Mouse (Mus musculus): ENCODE results near the gene Ripor1. TPM values are rescaled to one million over a fixed set of nuclear protein-coding genes. Genes with fewer than 3 reads are reported as not detected.
A peak's percentile ranks its signal among the peaks of the same experiment; 100 is the strongest.

Ripor1 gene
- total RNA-seq, 1 experiment: 5.6 TPM

DNA sequence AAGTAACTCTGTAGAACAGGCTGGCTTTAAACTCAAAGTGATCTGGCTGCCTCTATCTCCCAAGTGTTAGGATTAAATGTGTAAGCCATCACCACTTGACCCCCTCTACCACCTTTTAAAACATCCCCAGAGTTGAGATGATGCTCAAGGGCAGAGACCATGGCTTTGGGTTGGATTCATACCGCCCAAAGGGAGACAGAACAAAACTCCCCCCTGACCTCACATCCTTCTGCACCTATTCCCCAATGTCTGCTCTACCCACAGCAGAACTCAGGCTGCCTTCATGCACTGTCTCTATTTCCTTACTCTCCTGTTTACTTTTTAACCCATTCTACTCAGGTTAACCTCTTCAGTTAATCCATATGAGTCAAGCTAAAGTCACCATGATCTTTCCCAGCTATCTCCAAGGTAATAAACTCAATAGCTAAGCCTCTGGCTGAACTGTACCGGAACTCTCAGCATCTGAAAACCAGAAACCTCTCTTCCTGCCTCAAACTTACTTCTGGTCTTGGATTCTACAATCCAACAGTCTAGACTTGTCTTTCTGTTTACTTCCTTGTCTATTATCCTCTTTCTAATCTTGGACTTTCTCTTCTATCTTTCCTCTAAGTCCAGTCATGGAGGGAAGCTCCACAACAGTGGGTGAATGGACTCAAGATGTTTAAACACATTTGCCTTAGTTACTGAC is 29.9 kb downstream of the Ripor1 start:
- no peak overlapping the region for H3K9ac ChIP-seq (ENCODE audit: insufficient read depth, low read depth, low read length, poor library complexity, severe bottlenecking)

DNA sequence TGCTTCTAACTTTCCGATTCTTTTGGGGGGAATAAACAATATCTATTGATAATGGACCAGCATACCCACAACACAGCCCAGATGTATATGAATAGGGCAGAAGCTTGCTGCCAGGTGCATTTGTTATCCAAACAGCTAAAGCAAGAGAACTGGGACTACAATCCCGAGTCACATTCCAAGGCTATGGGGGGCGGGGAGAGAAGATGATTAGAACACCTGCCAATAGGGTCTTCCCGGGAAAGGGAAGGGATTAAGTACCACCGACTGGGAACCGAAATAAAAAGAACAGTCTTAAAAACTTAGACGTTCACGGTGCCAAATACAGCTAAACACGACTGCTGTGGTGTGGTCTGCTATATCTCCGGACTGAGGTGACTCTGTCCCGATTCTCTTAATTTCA is 30.4 kb downstream of the Ripor1 start:
- H3K27ac ChIP-seq (ENCODE audit: insufficient read depth, low read depth, low read length, poor library complexity, severe bottlenecking): peak overlapping the region; percentile 80; the same call in 1 of the 2 replicates
- peak; percentile 38 for DNase-seq (ENCODE audit: low read depth, low spot score)
- in situ Hi-C loops (cut with MboI; ENCODE audit: low sequenced_read_pairs in 2 of 2, unreplicated experiment in 2 of 2): no loop called here

More for the DNA sequence above, 29.9 kb downstream of the Ripor1 start:
- Histone ChIP-seq H3K27ac (ENCODE audit: insufficient read depth, low read depth, low read length, poor library complexity, severe bottlenecking) (no peak overlapping the region), H3K36me3 (ENCODE audit: control insufficient read depth, insufficient read depth, low read length, poor library complexity, severe bottlenecking) (no peaks in the 10 kb centered on the region), H3K9me3 (ENCODE audit: control insufficient read depth, insufficient read depth, low read depth, low read length) (no peaks in the 10 kb centered on the region), H3K4me1 (ENCODE audit: control insufficient read depth in 2 of 2, insufficient read depth in 2 of 2, low read length in 2 of 2, poor library complexity in 1 of 2) (peaks cover 4 to 6% of the 10 kb centered on the region in 2 experiments; a peak in 1 of 4 replicates), H3K4me3 (ENCODE audit: insufficient read depth in 1 of 2, low read depth in 1 of 2, low read length in 2 of 2, poor library complexity in 1 of 2, severe bottlenecking in 1 of 2) (peak overlapping the region; percentile 84 to 97)
- in situ Hi-C loops (cut with MboI; ENCODE audit: low sequenced_read_pairs in 2 of 2, unreplicated experiment in 2 of 2): no loop called here
- no peak for DNase-seq (ENCODE audit: low read depth, low spot score)
- TF ChIP-seq ZNF384 (IDR thresholded peaks at IDR 0.05; ENCODE audit: low read depth, low read length): no peak
- no peak for TF ChIP-seq MAFK (IDR thresholded peaks at IDR 0.05; ENCODE audit: insufficient read depth, low read depth, low read length)
- no peak for TF ChIP-seq HCFC1 (IDR thresholded peaks at IDR 0.05; ENCODE audit: borderline replicate concordance, insufficient read depth, low read length)
- no peak for TF ChIP-seq CHD2 (IDR thresholded peaks at IDR 0.05; ENCODE audit: low read depth, low read length)
- no peak for TF ChIP-seq ZC3H11A (IDR thresholded peaks at IDR 0.05; ENCODE audit: borderline replicate concordance, low read depth, low read length)

DNA sequence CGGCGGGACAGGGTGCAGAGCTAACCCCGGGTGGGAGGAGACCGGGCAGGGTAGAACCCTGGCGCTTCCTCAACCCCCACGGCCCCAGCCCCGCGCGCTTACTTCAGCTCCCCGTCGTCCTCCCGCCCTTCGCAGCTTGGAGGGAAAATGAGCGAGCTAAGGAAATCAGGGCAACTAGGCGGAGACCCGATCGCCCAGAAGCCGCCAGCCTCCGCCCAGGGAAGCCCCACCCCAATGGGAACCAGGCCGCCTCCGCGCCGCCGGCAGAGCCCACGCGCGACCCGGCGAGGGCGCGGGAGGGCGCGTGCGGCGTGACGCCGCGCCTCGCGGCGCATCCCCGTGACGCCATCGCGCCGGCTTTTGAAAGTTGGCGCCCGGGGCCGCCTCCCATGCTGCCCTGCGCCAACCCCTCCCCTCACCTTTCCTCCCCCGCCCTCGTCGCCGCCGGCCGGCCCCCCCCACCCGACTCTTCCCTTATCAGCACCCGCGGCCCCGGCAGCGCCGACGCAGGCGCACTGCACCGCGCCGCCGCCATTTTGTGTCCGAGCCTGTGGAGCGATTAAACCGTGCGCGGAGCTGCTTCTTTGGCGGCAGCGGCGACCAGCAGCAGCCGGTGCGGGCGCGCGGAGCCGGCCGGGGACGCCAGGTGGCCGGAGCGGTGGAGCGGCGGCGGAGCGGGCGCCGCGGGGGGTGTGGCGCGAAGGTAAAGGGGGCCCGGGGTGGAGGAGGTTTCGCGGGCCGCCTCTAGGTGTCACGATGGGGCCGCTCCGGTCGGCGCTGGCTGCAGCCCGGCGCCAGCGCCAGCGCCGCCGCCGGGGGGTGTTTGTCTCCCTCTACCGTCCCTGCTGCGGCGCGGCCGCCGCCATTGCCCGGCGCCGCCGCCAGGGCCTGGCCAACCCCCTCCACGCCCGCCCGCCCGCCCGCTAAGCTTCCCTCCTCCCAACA is 31.2 kb downstream of the Ripor1 start, which contains the start of gene Ctcf:
Gene Ctcf, plus strand, starts transcription at position 551 of the 945 bp plus-strand sequence.
- Histone ChIP-seq H3K4me1 (ENCODE audit: control insufficient read depth in 2 of 2, insufficient read depth in 2 of 2, low read length in 2 of 2, poor library complexity in 1 of 2) (peaks cover 4 to 6% of the 10 kb centered on the region in 2 experiments; a peak in 1 of 4 replicates), H3K4me3 (ENCODE audit: insufficient read depth in 1 of 2, low read depth in 1 of 2, low read length in 2 of 2, poor library complexity in 1 of 2, severe bottlenecking in 1 of 2) (peak within 1 kb of the TSS; percentile 97 to 100), H3K9ac (ENCODE audit: insufficient read depth, low read depth, low read length, poor library complexity, severe bottlenecking) (peak within 1 kb of the TSS; percentile 99), H3K27ac (ENCODE audit: insufficient read depth, low read depth, low read length, poor library complexity, severe bottlenecking) (peak within 1 kb of the TSS; percentile 98), H3K36me3 (ENCODE audit: control insufficient read depth, insufficient read depth, low read length, poor library complexity, severe bottlenecking) (no peaks in the 10 kb centered on the region), H3K9me3 (ENCODE audit: control insufficient read depth, insufficient read depth, low read depth, low read length) (no peaks in the 10 kb centered on the region)
- peak; percentile 84 for DNase-seq (ENCODE audit: low read depth, low spot score)
- no peak for TF ChIP-seq ZNF384 (IDR thresholded peaks at IDR 0.05; ENCODE audit: low read depth, low read length)
- no peak for TF ChIP-seq CHD2 (IDR thresholded peaks at IDR 0.05; ENCODE audit: low read depth, low read length)
- TF ChIP-seq HCFC1 (IDR thresholded peaks at IDR 0.05; ENCODE audit: borderline replicate concordance, insufficient read depth, low read length): 0 out of 2 replicates have a peak, but pooled peaks have one; percentile 36
- TF ChIP-seq ZC3H11A (IDR thresholded peaks at IDR 0.05; ENCODE audit: borderline replicate concordance, low read depth, low read length): no peak
- in situ Hi-C loops (cut with MboI; ENCODE audit: low sequenced_read_pairs in 2 of 2, unreplicated experiment in 2 of 2): no loop called here

More for the DNA sequence above, 30.4 kb downstream of the Ripor1 start:
- Histone ChIP-seq H3K4me1 (ENCODE audit: control insufficient read depth in 2 of 2, insufficient read depth in 2 of 2, low read length in 2 of 2, poor library complexity in 1 of 2) (peaks cover 4 to 6% of the 10 kb centered on the region in 2 experiments; a peak in 1 of 4 replicates), H3K36me3 (ENCODE audit: control insufficient read depth, insufficient read depth, low read length, poor library complexity, severe bottlenecking) (no peaks in the 10 kb centered on the region), H3K4me3 (ENCODE audit: insufficient read depth in 1 of 2, low read depth in 1 of 2, low read length in 2 of 2, poor library complexity in 1 of 2, severe bottlenecking in 1 of 2) (peak overlapping the region; percentile 84 to 97), H3K9ac (ENCODE audit: insufficient read depth, low read depth, low read length, poor library complexity, severe bottlenecking) (peak overlapping the region; percentile 89), H3K9me3 (ENCODE audit: control insufficient read depth, insufficient read depth, low read depth, low read length) (no peaks in the 10 kb centered on the region)
- TF ChIP-seq ZNF384 (IDR thresholded peaks at IDR 0.05; ENCODE audit: low read depth, low read length) (no peak), HCFC1 (IDR thresholded peaks at IDR 0.05; ENCODE audit: borderline replicate concordance, insufficient read depth, low read length) (no peak), CHD2 (IDR thresholded peaks at IDR 0.05; ENCODE audit: low read depth, low read length) (no peak), MAFK (IDR thresholded peaks at IDR 0.05; ENCODE audit: insufficient read depth, low read depth, low read length) (no peak), ZC3H11A (IDR thresholded peaks at IDR 0.05; ENCODE audit: borderline replicate concordance, low read depth, low read length) (no peak)

DNA sequence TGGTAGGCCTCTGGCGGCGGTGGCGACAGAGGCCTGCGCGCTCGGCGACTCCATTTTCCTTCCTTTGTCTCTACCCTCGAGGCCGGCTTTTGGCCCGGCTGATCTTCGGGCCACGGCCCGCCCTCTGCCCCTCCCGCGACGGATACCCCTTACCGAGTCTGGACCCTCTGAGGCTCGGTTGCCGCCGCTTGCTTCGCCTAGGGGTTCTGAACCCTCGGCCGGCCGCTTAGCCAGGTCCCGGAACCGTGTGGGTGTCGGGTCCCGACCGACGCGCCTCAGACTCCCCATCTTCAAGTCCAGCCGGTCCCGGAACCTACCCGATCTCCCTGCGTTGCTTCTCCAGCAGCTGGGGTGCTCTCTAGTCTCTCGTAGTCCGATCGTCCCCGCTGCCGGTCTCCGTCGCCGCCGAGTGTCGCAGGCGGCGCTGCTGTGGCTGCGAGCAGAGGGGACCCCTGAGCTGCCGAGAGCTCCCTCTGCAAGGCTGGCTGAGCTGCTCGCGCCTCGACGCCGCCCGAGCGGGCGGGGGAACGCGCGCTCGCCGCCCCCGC is 32.0 kb downstream of the Ripor1 start, which contains the start of gene Agrp:
Gene Agrp, minus strand, starts transcription at position 431 of the 548 bp plus-strand sequence.
- no peaks in the 10 kb centered on the region for H3K9me3 ChIP-seq (ENCODE audit: control insufficient read depth, insufficient read depth, low read depth, low read length)
- in situ Hi-C loops (cut with MboI; ENCODE audit: low sequenced_read_pairs in 2 of 2, unreplicated experiment in 2 of 2): no loop called here
- H3K27ac ChIP-seq (ENCODE audit: insufficient read depth, low read depth, low read length, poor library complexity, severe bottlenecking): peak within 1 kb of the TSS; percentile 98
- peak within 1 kb of the TSS; percentile 99 for H3K9ac ChIP-seq (ENCODE audit: insufficient read depth, low read depth, low read length, poor library complexity, severe bottlenecking)
- H3K4me3 ChIP-seq (ENCODE audit: insufficient read depth in 1 of 2, low read depth in 1 of 2, low read length in 2 of 2, poor library complexity in 1 of 2, severe bottlenecking in 1 of 2): peak within 1 kb of the TSS; percentile 97 to 100
- no peaks in the 10 kb centered on the region for H3K36me3 ChIP-seq (ENCODE audit: control insufficient read depth, insufficient read depth, low read length, poor library complexity, severe bottlenecking)
- TF ChIP-seq ZNF384 (IDR thresholded peaks at IDR 0.05; ENCODE audit: low read depth, low read length): no peak
- H3K4me1 ChIP-seq (ENCODE audit: control insufficient read depth in 2 of 2, insufficient read depth in 2 of 2, low read length in 2 of 2, poor library complexity in 1 of 2): peaks cover 6 to 7% of the 10 kb centered on the region in 2 experiments; a peak in 2 of 4 replicates
- no peak for DNase-seq (ENCODE audit: low read depth, low spot score)
